In genomic region chr2:79891760-79892570, GRCm38 (mm10) we compare ENCODE assay signal across 9 mouse cellular contexts.
DNase-seq lines count a peak whose midpoint lies in the region; ATAC-seq and TF ChIP-seq lines count a peak whose summit lies in the region.
"Had no signal": no experiment of that assay in that cellular context is flagged by ENCODE, and none has a peak within 500 bp of the region (broad histone marks: within the 10 kb centered on the region; RNA-seq: fewer than 3 reads in every experiment).

No protein-coding gene starts in this region.

- intact Hi-C loops in heart, adult 2 months (cut with DNase I), result no loop called here
- intact Hi-C loops in left cerebral cortex, postnatal 25 days (cut with DNase I), result no loop called here

- no peaks in the 10 kb centered on the region for H3K9me3 ChIP-seq in heart, embryonic 11.5 days (replicated peaks; ENCODE audit: control insufficient read depth, low read length)

- no peak for TF ChIP-seq POLR2A in heart, adult 2 months (IDR thresholded peaks at IDR 0.05; ENCODE audit: insufficient read depth, low read depth, low read length)

- no peak overlapping the region for H3K4me3 ChIP-seq in heart, embryonic 11.5 days (ENCODE audit: low read depth, low read length)
- H3K4me3 ChIP-seq in heart, adult 2 months, result no peak overlapping the region

- no peaks in the 10 kb centered on the region for H3K36me3 ChIP-seq in heart, embryonic 11.5 days (ENCODE audit: control insufficient read depth, insufficient read depth, low read length)
- H3K36me3 ChIP-seq in heart, adult 2 months (ENCODE audit: control insufficient read depth, insufficient read depth, low read length), result no peaks in the 10 kb centered on the region; the same call in 1 of the 2 replicates

- H3K27me3 ChIP-seq in heart, embryonic 11.5 days (ENCODE audit: control insufficient read depth, insufficient read depth, low read length), result no peaks in the 10 kb centered on the region
- no peaks in the 10 kb centered on the region for H3K27me3 ChIP-seq in heart, adult 2 months (ENCODE audit: control insufficient read depth, insufficient read depth, low read length)

- no peak for DNase-seq in heart, adult 2 months
- peak; percentile 91 for DNase-seq in Muller cell, postnatal 12 days (ENCODE audit: inconsistent ontology term)
- peak; percentile 40 to 88 for DNase-seq in frontal cortex, adult 2 months (ENCODE audit: extremely low spot score in 1 of 2, low spot score in 1 of 2)
- DNase-seq in left cerebral cortex, postnatal 25 days (ENCODE audit: low spot score in 2 of 2), result peak; percentile 67 to 76
- DNase-seq in c-Kit-positive CD71-positive TER-119-positive erythroid progenitor cells, embryonic 14.5 days (ENCODE audit: low spot score), result no peak
- no peak for DNase-seq in embryo, embryonic 11 days
- DNase-seq in kidney, adult 18-20 months, result no peak

- H3K9ac ChIP-seq in heart, embryonic 11.5 days (ENCODE audit: low read depth, low read length), result no peak overlapping the region
- no peak overlapping the region for H3K9ac ChIP-seq in heart, adult 2 months (ENCODE audit: low read depth, low read length)

- 44% methylated on average over 5 of the region's 5 CpGs for WGBS in heart, embryonic 11.5 days (ENCODE audit: insufficient replicate concordance)
- WGBS in heart, adult 2 months, result 44% methylated on average over 5 of the region's 5 CpGs

- TF ChIP-seq EP300 in heart, adult 2 months (IDR thresholded peaks at IDR 0.05; ENCODE audit: insufficient read depth, low read depth, low read length), result no peak

- no peaks in the 10 kb centered on the region for H3K79me2 ChIP-seq in heart, adult 2 months (replicated peaks; ENCODE audit: control insufficient read depth, insufficient read depth, low read length)

- peak; percentile 57; the same call in 1 of the 2 replicates for ATAC-seq in heart, embryonic 11.5 days (replicated peaks; ENCODE audit: insufficient number of reproducible peaks, low FRiP score, low TSS enrichment)

- no peak overlapping the region for H3K4me2 ChIP-seq in heart, embryonic 11.5 days

- no peak overlapping the region for H3K27ac ChIP-seq in heart, embryonic 11.5 days (ENCODE audit: low read depth, low read length)
- no peak overlapping the region for H3K27ac ChIP-seq in heart, adult 2 months
- H3K27ac ChIP-seq: kidney, postnatal 0 days had no signal

- no peak for TF ChIP-seq CTCF in heart, adult 2 months (IDR thresholded peaks at IDR 0.05)

- H3K4me1 ChIP-seq in heart, embryonic 11.5 days (ENCODE audit: control insufficient read depth, insufficient read depth, low read length), result peaks cover 13% of the 10 kb centered on the region
- H3K4me1 ChIP-seq in heart, adult 2 months (ENCODE audit: control insufficient read depth, insufficient read depth, low read length), result peaks cover 4% of the 10 kb centered on the region; the same call in 1 of the 2 replicates

Comparison
In these comparisons a context has a peak if more than half of its experiments do, and no peak if none do; other contexts are left out.
1. DNase-seq: peak in Muller cell, postnatal 12 days (single experiment), frontal cortex, adult 2 months (2 of 2) and left cerebral cortex, postnatal 25 days (2 of 2); none in heart, adult 2 months (0 of 2), c-Kit-positive CD71-positive TER-119-positive erythroid progenitor cells, embryonic 14.5 days (single experiment), embryo, embryonic 11 days (single experiment) and kidney, adult 18-20 months (single experiment).